Mouse (Mus musculus) spleen, adult 2 months (tissue): ENCODE results near the gene Rab21. TPM values are rescaled to one million over a fixed set of nuclear protein-coding genes. Genes with fewer than 3 reads are reported as not detected.
A peak's percentile ranks its signal among the peaks of the same experiment; 100 is the strongest.

Experiments used
- DNase-seq, 2 experiments: peaks; one replicate each; pipeline versions ENCODE4 v3.0.0 to v3.0.0-alpha.2; 2012 to 2021; ENCODE audit warnings: low spot score in 2 of 2, low read depth in 1 of 2
- H3K27ac ChIP-seq: fragments of 200-500 bp; 2 replicates; pipeline ENCODE4 v1.5.1; 2012; ENCODE audit warnings: low read length, inconsistent platforms; ENCODE audit not compliant: insufficient read depth
- H3K27me3 ChIP-seq: fragments of 200-500 bp; 2 replicates; pipeline ENCODE4 v1.6.1; 2012; ENCODE audit warnings: mild to moderate bottlenecking, moderate library complexity, low read length, inconsistent platforms; ENCODE audit not compliant: control insufficient read depth, insufficient read depth
- H3K36me3 ChIP-seq: fragments of 200-500 bp; 2 replicates; pipeline ENCODE4 v1.6.1; 2012; ENCODE audit warnings: mild to moderate bottlenecking, low read length, inconsistent platforms; ENCODE audit not compliant: control insufficient read depth, insufficient read depth
- H3K4me1 ChIP-seq: fragments of 200-500 bp; 2 replicates; pipeline ENCODE4 v1.6.1; 2011; ENCODE audit warnings: inconsistent platforms; ENCODE audit not compliant: control insufficient read depth, insufficient read depth, insufficient read length
- H3K4me3 ChIP-seq: fragments of 200-500 bp; 2 replicates; pipeline ENCODE4 v1.5.1; 2011; ENCODE audit warnings: mild to moderate bottlenecking, inconsistent platforms; ENCODE audit not compliant: insufficient read depth, insufficient read length; ENCODE audit errors: extremely low read depth
- CTCF ChIP-seq: fragments of 200-500 bp; IDR thresholded peaks from 2 replicates; pipeline ENCODE4 v1.5.1; 2011; ENCODE audit warnings: mild to moderate bottlenecking, inconsistent platforms; ENCODE audit not compliant: insufficient read depth, insufficient read length, insufficient replicate concordance; ENCODE audit errors: extremely low read depth
- POLR2A ChIP-seq: fragments of 200-500 bp; IDR thresholded peaks from 2 replicates; pipeline ENCODE4 v1.6.1; 2011; ENCODE audit warnings: low read depth, low read length, inconsistent platforms
- WGBS: fragments of 180-500 bp; shearing (Covaris S2); methylation state at CpG from one replicate; pipeline ENCODE4 v1.1.7; 2018; 5-methylcytosine and 5-hydroxymethylcytosine counted together
- polyA plus RNA-seq: library from polyadenylated mRNA; depleted of rRNA; stranded (reverse); fragments of >200 nt; gene quantifications from 2 replicates; pipeline ENCODE4 v1.2.3, GENCODE M21; 2012; rRNA removed

Gene Rab21
- polyA plus RNA-seq, 1 experiment = 26.5 TPM

- Histone ChIP-seq H3K4me1 (peaks cover 8% of the 10 kb centered on the region), H3K4me3 (no peak overlapping the region), H3K36me3 (no peaks in the 10 kb centered on the region), H3K27ac (no peak overlapping the region), H3K27me3 (no peaks in the 10 kb centered on the region)
- TF ChIP-seq CTCF (no peak), POLR2A (no peak)
- no peak for DNase-seq
- WGBS = 62% methylated on average over 7 of the region's 7 CpGs
Measured at GRCm38 (mm10) chr10:115248041-115248440, 67.4 kb downstream of the Rab21 start.

DNA sequence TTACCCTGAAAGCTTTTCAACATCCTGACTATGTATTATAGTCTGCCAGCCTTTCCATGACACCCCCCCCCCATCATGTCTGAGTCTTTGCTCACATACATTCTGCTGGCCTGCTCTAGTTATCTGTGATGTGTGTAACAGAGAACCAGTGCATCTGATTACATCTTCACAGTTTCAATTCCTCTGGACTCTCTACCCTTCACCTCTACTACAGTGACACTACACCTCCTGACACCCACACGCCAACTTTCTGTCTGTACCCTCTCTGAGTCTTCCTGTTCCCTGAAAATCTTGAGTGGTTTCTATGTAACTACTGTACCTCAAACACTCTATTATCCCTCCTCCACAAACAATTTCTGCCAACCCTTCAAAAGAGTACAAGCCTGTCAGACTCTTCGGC, 69.9 kb downstream of the Rab21 start:
- Histone ChIP-seq H3K4me1 (peaks cover 8% of the 10 kb centered on the region), H3K27ac (no peak overlapping the region), H3K36me3 (no peaks in the 10 kb centered on the region), H3K27me3 (no peaks in the 10 kb centered on the region), H3K4me3 (no peak overlapping the region)
- peak in 1 of 2 experiments; percentile 12 for DNase-seq
- 68% methylated on average over 2 of the region's 2 CpGs for WGBS
- no peak for TF ChIP-seq POLR2A
- no peak for TF ChIP-seq CTCF

DNA sequence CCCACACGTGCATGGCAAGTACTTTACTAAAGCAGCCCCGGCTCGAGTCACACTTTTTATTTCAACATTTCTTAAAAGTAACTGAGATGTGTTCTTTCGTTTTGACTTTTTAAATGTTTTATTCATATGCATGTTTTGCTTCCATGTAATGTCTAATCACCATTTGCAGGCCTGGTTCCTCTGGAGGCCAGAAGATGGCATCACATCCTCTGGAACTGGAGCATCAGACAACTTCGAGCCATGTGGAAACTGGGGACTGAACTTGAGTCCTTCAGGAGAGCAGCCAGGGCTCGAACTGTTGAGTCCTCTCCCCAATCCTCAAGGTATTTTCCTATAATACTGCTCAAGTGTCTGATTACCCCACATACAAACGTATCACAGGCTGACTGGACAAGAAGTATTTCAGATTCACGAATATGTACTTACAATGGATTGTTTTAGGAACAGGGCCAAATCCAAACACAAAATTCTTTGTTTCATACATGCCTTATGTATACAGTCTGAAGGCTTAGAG, 74.3 kb downstream of the Rab21 start:
- WGBS = 80% methylated on average over 8 of the region's 8 CpGs
- no peak for DNase-seq
- H3K27ac ChIP-seq = no peak overlapping the region
- peaks cover 4% of the 10 kb centered on the region; the same call in 1 of the 2 replicates for H3K4me1 ChIP-seq
- no peak overlapping the region for H3K4me3 ChIP-seq
- no peaks in the 10 kb centered on the region for H3K27me3 ChIP-seq
- TF ChIP-seq POLR2A (no peak), CTCF (no peak)
- peaks cover 17% of the 10 kb centered on the region for H3K36me3 ChIP-seq

GRCm38 (mm10) chr10:115237931-115238330, 77.5 kb downstream of the Rab21 start:
- Histone ChIP-seq H3K4me1 (peaks cover 4% of the 10 kb centered on the region; the same call in 1 of the 2 replicates), H3K27ac (no peak overlapping the region), H3K4me3 (no peak overlapping the region), H3K36me3 (peaks cover 18% of the 10 kb centered on the region), H3K27me3 (no peaks in the 10 kb centered on the region)
- WGBS = 89% methylated on average over 4 of the region's 4 CpGs
- TF ChIP-seq CTCF (no peak), POLR2A (no peak)
- DNase-seq = no peak

Other genes with a start within 250 kb of the Rab21 start
- 0.05 TPM in 1 of 2 replicates, not detected in the other for gene Tph2, start 130.6 kb downstream of the Rab21 start, polyA plus RNA-seq
- 3.0 and 3.1 TPM in 2 replicates for gene Tbc1d15, start 64.1 kb downstream of the Rab21 start, polyA plus RNA-seq
- gene Tmem19, start 46.9 kb upstream of the Rab21 start, polyA plus RNA-seq = 9.5 and 10.4 TPM in 2 replicates
- 3.2 and 3.6 TPM in 2 replicates for gene Thap2, start 68.8 kb upstream of the Rab21 start, polyA plus RNA-seq
- 11.2 and 12.5 TPM in 2 replicates for gene Zfc3h1, start 69.4 kb upstream of the Rab21 start, polyA plus RNA-seq